Mouse (Mus musculus) left cerebral cortex, postnatal 10 days (tissue): ENCODE measurements at regions not wholly inside any gene's neighbourhood (a gene's known extent, or its start where the extent isn't known, plus 50 kb on each side); places are given as distances from the start of the nearest gene placed in this dataset.
A peak's percentile ranks its signal among the peaks of the same experiment; 100 is the strongest.

Source experiments
- DNase-seq, 2 experiments: peaks; one replicate each; pipeline ENCODE4 v3.0.0; 2021 to 2022; ENCODE audit warnings: low spot score in 2 of 2, mixed read lengths in 1 of 2; ENCODE audit errors: extremely low spot score in 1 of 2
- intact Hi-C: fragments of 180-260 bp; cut with DNase I; formaldehyde crosslinking; loops from one replicate; pipeline ENCODE4 v1.15.1; 2025

DNA sequence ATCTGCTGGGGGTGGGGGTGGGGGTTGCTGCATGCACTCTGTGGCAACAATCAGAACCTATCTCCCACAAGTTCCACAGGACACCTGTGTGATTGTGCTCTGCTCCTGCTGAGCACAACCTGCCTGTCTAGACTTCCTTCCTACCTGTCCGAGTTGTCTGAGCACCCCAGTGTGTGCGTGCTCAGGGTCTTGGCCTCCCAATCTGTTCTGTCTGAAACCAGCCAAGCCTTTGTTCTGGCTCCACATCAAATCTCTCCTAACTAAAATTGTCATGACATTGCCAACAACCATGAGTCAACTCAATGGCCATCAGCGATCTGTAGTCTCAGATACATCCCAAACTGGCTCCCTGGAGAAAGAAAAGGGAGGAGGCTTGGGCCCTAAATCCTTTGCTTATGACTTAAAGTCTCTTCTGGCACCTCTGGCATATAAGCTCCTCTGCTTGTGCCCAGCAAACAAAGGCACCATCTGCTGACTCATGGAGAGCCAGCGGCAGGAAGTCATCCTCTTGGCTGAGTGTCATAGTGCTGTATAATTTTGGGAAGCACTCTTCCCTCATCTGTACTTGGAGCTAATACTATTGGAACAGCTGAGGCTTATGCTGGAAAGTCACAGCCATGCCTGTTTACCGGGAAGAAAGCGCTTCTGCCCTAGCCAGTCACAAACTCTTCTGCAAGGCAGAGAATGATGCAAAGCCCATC, 298.5 kb upstream of the Slc24a5 start:
- DNase-seq, result no peak
- intact Hi-C loops, result no loop called here

DNA sequence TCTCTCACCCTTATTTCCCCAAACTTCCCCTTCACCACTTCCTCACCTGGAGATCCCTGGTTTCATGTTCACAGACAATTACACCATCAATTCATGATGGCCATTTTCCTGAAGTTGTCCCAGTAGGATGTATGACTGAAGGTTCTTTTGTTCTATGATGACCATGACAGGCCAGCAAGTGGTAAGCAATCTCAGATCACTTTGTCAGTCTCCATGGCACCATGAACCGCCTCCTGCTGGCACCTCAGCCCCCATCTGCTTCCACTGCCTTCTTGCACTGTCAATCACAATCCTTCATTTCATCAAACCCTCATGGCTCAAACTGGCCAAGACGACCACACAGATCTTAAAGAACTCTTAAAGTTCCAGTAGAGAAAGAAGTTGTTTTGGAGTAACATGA, 297.9 kb upstream of the Slc24a5 start:
- no peak for DNase-seq
- intact Hi-C loops, result no loop called here

DNA sequence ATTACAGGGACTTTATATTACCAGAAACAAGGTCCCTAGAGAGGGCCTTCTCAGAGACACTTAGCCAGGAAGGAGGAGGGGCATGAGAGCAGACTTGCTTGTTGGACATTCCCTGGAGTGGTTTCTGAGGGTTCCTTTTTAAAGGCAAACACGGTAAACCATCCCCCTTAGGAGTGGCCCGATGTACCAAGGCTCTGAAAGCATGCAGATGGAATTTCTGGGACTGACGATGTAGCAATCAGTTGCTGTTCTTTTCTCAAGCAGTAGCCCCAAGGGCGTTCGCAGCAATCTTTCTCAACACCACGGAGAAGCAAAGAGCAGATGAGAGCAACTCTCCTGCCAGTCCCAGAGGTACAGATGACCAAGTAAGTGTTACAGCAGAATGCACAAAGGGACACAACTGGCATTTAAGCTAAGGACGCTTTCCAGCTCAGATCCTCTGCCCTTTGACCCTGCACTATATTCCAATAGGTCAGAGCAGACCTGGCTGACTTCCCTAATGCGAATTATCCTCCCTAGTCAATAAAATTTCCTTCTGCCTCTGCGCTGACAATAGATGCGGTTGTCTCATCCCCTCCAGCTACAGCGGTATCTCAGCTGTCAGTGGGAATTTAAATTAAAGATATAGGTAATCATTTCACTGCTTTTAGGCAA, 295.7 kb upstream of the Slc24a5 start:
- intact Hi-C loops, result no loop called here
- no peak for DNase-seq

DNA sequence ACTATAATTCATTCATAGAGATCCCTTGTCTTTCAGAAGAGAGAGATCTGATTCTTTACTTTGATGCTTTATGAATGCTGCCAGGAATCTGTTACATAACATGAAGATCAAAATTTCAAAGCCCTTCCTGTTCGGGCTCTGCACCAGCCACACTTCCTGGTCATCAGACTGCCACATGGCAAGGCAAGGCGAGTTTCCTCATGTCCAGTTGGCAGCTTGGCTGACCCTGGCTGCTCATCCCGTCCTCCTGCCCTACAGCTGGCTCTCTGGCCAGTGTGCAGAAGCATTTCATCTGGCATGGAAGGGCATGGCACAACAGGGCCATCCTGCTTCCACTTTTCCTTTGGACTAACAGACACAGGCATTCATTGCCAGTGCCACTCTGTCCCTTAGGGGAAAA, 292.2 kb upstream of the Slc24a5 start:
- intact Hi-C loops, result no loop called here
- DNase-seq, result peak in 1 of 2 experiments; percentile 20

DNA sequence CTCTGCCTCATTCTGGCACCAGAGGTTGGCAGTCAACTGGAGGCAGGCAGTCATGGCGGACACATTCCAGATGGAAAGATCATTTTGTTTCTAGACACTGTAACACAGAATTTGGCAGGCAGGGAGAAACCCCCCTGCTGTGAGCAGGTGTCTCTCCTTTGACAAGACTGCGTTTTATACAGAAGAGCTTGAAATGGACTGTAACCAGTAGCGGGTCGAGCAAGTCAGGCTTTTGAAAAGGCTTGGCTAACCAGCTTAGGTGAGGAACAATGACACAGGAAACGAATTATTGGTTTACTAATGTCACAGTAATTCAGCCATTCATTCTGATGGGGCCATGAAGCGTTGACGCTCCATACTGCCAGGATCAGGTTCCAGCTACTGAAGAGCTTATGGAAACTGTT, 275.3 kb upstream of the Slc24a5 start:
- intact Hi-C loops, result no loop called here

DNA sequence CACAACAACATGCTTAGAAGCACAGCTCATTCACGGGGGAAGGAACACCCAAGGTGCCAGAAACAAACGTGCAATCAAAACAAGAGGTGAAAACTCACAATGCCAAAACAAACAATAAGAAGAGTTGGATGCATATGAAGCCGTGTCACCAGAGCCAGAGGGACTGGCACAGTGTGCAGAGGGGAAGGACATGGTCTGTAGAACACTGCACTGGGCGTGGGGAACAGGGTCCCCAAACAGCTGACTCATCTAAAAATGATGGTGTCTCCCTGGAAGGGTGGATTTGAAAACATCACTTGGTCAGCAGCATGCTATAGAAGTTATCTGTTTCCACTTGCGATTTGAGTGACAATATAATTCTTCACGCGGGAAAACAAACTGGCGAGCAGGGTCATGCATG, 256.2 kb upstream of the Slc24a5 start:
- intact Hi-C loops, result no loop called here
- no peak for DNase-seq

More for the DNA sequence above, 275.3 kb upstream of the Slc24a5 start:
- no peak for DNase-seq

DNA sequence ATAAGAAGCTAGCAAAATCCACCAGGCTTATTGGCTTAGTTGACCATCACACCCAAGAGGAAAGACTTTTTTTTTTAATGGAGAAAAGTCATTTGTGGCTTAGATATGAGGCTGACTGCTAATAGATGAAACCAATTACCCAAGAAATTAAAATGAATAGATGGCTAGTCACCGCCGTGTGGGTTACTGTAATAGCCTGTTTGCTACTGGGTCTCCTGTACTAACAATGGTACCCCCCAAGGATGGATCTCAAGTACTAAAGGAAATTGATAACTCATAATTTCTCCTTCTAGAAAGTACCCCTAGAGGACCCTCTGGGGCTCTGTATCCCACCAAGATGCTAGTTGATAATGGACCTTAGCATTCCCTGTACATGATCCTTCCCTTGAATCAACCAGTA, 251.1 kb upstream of the Slc24a5 start:
- intact Hi-C loops, result no loop called here
- DNase-seq, result no peak

DNA sequence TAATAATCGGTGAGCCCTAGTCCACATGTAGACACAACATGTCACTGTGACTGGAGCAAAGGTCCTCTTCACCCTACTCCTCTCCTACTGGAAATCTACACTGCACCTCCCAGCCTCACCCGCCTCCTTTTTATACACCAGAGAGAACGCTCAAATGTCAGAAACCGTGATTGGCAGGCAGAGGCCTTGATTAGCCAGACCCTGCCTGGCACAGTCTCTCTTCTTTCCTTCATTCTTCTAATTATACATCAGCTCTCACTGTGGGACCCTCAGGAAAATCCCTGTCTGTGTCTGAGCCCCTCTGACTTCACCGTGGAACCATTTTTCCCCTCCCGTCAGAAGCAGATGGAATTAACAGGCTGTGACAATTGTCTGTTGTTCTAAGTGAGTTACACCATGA, 248.1 kb upstream of the Slc24a5 start:
- intact Hi-C loops, result no loop called here
- DNase-seq, result no peak

DNA sequence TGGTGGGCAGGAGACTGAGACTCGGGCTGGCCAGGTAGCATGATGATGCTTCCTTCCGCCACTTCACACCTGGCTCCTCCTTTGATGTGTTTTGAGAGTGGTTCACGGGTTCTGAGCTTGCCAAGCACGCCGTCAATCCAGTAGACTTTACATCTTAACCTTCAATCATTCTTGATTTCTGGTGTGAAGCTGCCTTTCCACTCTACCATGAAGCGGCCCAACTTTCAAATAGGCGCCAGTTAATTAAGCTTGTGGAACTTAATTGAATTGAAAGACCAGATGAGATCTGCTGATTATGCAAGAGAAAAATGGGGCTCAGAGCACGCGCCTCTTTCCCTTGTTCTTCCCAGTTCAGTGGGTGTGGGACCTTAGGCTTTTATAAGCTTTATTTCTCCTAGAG, 247.1 kb upstream of the Slc24a5 start:
- no peak for DNase-seq
- intact Hi-C loops, result no loop called here

DNA sequence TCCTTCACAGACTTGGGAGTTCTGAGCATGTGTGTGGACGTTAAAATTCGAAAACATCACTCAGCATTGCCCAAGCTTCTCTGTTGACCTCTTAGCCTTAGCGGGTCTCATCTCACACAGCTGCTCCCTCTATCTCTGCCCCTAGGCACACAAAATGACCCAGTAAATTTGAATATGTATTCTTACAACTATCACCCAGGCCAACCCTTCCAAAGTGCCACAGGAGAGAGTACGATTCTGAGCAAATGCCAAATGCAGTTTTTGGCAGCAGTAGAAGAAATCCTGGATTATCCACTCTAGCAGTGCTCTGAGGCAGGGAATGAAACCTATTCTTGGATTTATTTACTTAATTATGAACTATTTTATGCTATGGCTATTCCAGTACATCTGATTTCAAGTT, 246.6 kb upstream of the Slc24a5 start:
- intact Hi-C loops, result no loop called here
- no peak for DNase-seq

DNA sequence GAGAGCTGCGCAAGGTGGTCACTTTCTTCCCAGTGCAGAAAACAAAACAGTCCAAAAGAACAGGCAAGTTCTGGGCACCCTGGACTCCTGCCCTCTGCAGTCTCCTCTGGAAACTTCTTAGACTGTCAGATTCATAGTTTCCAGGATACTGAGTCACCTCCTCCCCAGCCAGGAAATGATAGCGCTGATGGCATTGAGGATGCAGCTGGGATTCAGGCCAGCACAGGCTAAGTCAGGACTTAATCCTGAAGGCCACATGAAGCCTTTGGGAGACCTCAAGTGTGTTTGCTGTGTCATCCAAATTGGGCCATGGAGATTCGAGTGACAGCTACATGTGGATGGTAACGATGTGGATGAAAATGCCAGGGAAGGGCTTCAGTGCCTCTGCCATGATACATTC, 219.1 kb upstream of the Slc24a5 start:
- DNase-seq, result peak in 1 of 2 experiments; percentile 32
- intact Hi-C loops, result no loop called here

DNA sequence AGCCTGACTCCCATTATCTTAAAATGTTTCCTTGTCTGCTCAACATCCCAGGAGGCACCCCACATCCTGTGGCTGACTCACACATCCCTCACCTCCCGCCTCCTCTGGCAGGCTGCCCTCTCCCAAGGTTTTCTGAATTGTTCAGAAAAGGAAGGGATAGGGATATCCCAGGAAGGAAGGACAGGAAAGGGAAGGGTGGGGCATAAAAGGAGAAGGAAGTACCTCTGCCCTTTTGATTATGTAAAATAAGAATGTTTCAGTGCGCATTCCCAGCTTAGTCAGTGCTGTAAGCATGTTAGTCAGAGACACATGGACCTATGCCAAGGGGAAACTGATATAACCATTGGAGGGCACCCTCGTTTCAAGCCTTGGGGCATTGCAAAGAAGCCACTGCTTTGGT, 209.4 kb upstream of the Slc24a5 start:
- intact Hi-C loops, result no loop called here
- peak in 1 of 2 experiments; percentile 89 for DNase-seq

DNA sequence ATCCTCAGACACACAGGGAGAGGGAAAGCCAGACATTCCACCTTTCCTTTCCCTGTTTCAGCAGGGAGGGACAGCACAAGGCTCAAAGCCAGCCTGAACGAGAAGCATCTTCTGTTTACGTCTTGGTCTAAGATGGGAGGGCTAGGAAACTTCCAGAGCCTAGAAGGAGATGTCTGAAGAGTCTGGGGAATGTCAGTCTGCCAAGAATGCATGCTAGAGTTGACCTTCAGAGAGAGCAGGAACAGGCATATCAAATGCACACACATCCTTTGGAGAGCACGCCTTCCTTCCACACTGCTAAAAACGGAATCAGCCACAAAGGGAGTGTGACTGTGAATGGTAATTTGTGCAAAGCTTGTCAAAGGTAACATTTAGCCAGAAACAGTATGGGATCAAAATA, 179.7 kb upstream of the Slc24a5 start:
- intact Hi-C loops, result no loop called here

DNA sequence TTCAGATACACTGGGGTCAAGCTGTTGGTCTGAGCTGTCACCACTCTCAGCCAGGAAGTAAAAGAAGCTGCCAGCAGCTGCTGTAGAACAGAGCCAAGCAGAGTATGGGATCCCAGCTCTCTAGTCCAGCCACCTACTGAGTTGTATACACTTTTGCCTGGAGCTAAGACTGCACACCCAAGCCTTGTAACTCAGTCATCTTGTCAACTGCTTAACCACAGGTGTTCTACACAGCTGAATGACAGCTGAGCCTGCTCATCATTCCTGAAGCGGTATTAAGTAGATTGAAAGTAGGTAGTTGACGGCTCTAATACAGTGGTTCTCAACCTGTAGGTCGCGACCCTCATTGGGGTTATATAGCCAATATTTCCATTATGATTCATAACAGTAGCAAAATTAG, 172.9 kb upstream of the Slc24a5 start:
- no peak for DNase-seq
- intact Hi-C loops, result no loop called here

More for the DNA sequence above, 179.7 kb upstream of the Slc24a5 start:
- no peak for DNase-seq

DNA sequence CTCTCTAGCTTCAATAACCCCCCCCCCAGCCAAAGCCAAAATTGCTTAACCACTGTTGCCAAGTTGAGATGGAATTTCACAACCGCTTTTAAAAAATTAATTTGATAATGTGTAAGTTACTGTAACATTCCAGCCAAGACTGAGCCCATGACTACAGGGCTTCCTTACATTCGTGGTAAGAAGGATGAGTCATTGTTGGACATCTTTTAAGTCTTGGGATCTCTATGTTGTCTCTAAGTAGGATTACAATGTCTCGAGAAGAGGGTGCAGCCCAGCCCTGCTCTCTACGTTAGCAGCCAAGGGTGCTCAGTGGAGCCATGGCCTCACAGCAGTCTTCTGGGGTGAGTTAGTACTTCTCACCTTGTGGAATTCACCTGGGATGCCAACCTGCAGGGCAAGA, 164.4 kb upstream of the Slc24a5 start:
- no peak for DNase-seq
- intact Hi-C loops, result no loop called here

DNA sequence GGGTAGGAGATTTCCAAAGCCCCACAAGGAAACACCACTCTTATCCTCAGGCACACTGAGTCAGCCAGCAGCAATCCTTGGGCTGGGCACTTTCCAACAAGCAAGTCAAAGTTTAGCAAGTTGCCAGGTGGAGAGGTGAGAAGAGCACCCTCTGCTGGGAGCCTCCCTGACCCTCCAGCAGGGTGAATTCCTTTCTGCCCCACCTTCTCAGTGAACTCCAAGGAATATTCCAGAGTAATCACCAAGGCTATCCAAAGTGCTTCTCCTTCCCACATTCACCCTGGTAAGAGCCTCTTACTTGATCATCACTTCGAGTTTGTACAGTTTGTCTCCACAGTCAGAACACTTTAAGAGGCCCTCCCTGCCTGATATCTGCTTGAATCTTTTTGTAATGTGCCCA, 162.8 kb upstream of the Slc24a5 start:
- intact Hi-C loops, result no loop called here
- DNase-seq, result no peak

DNA sequence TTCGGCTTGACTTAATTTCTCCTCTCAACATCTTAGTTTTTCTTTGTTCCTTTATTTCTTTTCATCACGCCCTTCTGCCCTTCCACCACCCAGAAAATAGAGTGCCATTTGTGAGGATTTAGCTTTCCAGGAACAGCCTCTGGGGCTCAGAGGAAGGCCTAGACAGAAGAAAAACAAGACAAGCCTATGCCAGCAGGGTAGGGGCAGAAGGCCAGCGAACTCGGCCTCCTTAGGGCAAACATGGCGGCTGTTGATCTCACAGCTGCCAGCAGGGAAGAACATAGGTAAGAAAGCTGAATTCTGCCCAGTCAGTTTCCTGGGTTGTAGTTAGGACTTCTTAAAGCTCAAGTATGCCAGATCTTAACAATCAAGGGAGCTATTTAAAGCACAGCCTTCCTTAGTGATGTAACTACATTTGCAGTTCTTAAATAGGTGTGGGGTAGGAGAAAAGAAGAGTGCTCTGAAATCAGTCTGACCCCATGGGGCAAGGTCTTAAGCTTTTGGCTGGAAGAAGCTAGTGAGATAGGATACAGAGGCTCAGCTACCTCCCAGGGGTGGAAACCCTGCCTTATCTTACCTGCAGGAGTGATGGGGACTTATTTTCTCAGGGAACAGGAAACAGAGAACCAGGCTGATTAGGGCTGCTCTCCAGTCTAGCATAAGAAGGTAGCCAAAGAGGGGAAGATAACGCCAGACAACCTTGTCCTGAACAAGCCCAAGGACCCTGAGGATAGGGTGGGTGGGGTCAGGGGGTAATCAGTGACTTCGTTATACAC, 148.8 kb upstream of the Slc24a5 start:
- no peak for DNase-seq
- intact Hi-C loops, result no loop called here

DNA sequence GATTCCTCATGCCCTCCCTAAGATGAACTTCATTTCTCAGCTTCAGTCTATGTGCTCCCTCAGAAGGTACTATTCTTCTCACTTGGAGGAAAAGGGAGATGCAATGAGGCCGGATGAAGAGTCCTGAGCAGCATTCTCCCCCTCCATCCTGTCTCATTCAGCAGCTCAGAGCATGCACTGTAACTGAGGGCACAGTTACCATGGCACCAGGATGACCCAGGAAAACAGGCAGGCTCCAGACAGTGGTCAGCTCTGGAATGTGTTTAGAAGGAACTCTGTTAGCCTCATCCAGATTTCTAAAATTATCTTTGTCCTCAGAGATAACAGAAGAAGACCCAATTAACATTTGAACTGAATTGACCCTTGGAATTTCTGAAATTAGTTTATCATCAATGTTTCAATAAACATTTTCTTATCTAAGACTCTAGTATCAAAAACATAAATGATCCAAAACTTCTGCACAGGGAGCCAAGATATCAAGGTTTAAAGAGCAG, 148.1 kb upstream of the Slc24a5 start:
- intact Hi-C loops, result no loop called here
- no peak for DNase-seq

DNA sequence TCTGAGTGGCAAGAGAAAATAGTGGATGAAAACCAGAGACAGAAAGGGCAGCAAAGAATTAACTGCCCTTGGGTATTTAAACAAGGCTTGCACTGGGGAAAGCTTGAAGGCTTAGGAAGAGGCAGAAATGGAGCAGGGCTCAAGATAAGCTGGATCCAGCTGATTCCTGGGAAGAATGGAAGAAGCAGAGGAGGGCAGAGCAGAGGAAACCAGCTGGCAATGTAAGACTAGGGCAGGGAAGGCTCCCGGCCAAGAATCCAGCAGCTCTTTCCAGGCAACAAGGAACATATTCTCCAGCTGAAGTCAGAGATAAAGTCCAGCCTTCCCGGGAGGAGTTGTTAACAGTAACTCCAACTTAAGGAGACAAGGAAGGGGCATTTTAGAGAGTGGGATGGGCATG, 147.7 kb upstream of the Slc24a5 start:
- intact Hi-C loops, result no loop called here
- DNase-seq, result no peak
